In the genomic region with DNA sequence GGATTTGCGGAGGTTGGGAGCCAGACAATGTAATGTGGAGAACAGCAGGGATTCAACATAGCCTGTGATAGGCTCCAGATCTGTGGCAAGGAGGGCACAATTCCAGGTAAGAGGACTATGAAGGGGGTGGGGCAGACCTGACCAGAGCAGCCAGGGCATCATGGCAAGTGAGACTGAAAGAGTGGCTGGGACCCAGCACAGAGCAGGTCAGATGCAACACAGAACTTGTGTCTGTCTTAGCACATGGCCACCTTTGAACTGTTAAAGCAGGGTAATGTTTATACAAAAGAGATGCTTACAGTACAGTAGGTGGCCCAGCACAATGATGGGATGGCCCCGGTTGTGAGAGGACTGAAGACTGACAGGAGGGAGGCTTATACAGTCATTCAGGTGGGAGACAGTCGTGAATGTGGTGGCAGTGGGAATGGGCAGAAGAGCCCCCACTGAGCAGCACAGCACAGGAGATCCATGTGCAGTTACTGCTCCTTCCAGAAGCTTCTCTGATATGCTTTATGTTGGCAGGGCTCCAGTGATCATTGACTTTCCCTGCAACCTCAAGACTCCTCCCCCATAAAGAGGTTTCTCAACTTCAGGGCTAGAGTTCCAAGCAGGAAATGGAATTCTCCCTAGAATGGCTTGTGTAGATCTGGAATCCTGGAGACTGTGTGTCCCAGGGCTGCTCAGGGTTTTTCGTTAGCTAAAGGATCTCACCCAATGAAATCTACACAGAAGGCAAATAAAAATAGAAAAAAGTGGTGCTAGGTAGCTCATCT, we compare ENCODE assay signal across 16 mouse cellular contexts. TPM values are rescaled to one million over a fixed set of nuclear protein-coding genes. Genes with fewer than 3 reads are reported as not detected.
DNase-seq lines count a peak whose midpoint lies in the region; ATAC-seq lines count a peak whose summit lies in the region.
"Had no signal": no experiment of that assay in that cellular context is flagged by ENCODE, and none has a peak within 500 bp of the region (broad histone marks: within the 10 kb centered on the region; RNA-seq: fewer than 3 reads in every experiment).

No protein-coding gene starts in this region.

- peak; percentile 33; the same call in 1 of the 2 replicates for ATAC-seq in embryonic facial prominence, embryonic 14.5 days (ENCODE audit: low read depth)
- peak; percentile 25; the same call in 1 of the 2 replicates for ATAC-seq in kidney, embryonic 15.5 days (replicated peaks; ENCODE audit: low FRiP score)
- peak; percentile 76 for ATAC-seq in lung, embryonic 16.5 days (ENCODE audit: low read depth)

- H3K4me2 ChIP-seq in embryonic facial prominence, embryonic 14.5 days (ENCODE audit: low read depth, low read length): no peak overlapping the region
- H3K4me2 ChIP-seq in kidney, embryonic 15.5 days: no peak overlapping the region
- H3K4me2 ChIP-seq in lung, embryonic 16.5 days (ENCODE audit: low read depth, low read length): no peak overlapping the region
- H3K4me2 ChIP-seq: hindbrain, embryonic 12.5 days; limb, embryonic 12.5 days had no signal

- no peaks in the 10 kb centered on the region for H3K36me3 ChIP-seq in embryonic facial prominence, embryonic 14.5 days (ENCODE audit: control insufficient read depth, insufficient read depth, low read length)
- no peaks in the 10 kb centered on the region for H3K36me3 ChIP-seq in embryonic facial prominence, embryonic 10.5 days (replicated peaks)
- no peaks in the 10 kb centered on the region for H3K36me3 ChIP-seq in kidney, embryonic 15.5 days
- no peaks in the 10 kb centered on the region for H3K36me3 ChIP-seq in lung, embryonic 16.5 days (ENCODE audit: control insufficient read depth, insufficient read depth, low read length)
- H3K36me3 ChIP-seq: hindbrain, embryonic 12.5 days; limb, embryonic 12.5 days had no signal

- H3K4me1 ChIP-seq in embryonic facial prominence, embryonic 14.5 days (ENCODE audit: control insufficient read depth, insufficient read depth, low read length): peaks cover 6% of the 10 kb centered on the region
- H3K4me1 ChIP-seq in embryonic facial prominence, embryonic 10.5 days: no peaks in the 10 kb centered on the region
- H3K4me1 ChIP-seq in kidney, embryonic 15.5 days: 0 out of 2 replicates have a peak, but pooled peaks cover 4% of the 10 kb centered on the region
- H3K4me1 ChIP-seq in lung, embryonic 16.5 days (replicated peaks; ENCODE audit: control insufficient read depth, insufficient read depth, low read length): peaks cover 3% of the 10 kb centered on the region; the same call in 1 of the 2 replicates
- H3K4me1 ChIP-seq: hindbrain, embryonic 12.5 days; limb, embryonic 12.5 days had no signal

- no peaks in the 10 kb centered on the region for H3K9me3 ChIP-seq in embryonic facial prominence, embryonic 14.5 days (ENCODE audit: control insufficient read depth, low read length)
- H3K9me3 ChIP-seq in embryonic facial prominence, embryonic 10.5 days: no peaks in the 10 kb centered on the region
- no peaks in the 10 kb centered on the region for H3K9me3 ChIP-seq in kidney, embryonic 15.5 days (replicated peaks)
- H3K9me3 ChIP-seq in lung, embryonic 16.5 days (ENCODE audit: control insufficient read depth, low read length): no peaks in the 10 kb centered on the region
- H3K9me3 ChIP-seq: hindbrain, embryonic 12.5 days; limb, embryonic 12.5 days had no signal

- H3K9ac ChIP-seq in embryonic facial prominence, embryonic 14.5 days (ENCODE audit: low read depth, low read length): no peak overlapping the region
- no peak overlapping the region for H3K9ac ChIP-seq in kidney, embryonic 15.5 days
- H3K9ac ChIP-seq in lung, embryonic 16.5 days (ENCODE audit: low read length): no peak overlapping the region
- H3K9ac ChIP-seq: hindbrain, embryonic 12.5 days; limb, embryonic 12.5 days had no signal

- H3K4me3 ChIP-seq in embryonic facial prominence, embryonic 14.5 days (ENCODE audit: low read depth, low read length): no peak overlapping the region
- no peak overlapping the region for H3K4me3 ChIP-seq in embryonic facial prominence, embryonic 10.5 days
- no peak overlapping the region for H3K4me3 ChIP-seq in kidney, embryonic 15.5 days (replicated peaks)
- no peak overlapping the region for H3K4me3 ChIP-seq in lung, embryonic 16.5 days (ENCODE audit: low read length)
- H3K4me3 ChIP-seq: hindbrain, embryonic 12.5 days; limb, embryonic 12.5 days had no signal

- no peaks in the 10 kb centered on the region for H3K27me3 ChIP-seq in embryonic facial prominence, embryonic 14.5 days (replicated peaks; ENCODE audit: control insufficient read depth, insufficient read depth, low read length)
- H3K27me3 ChIP-seq in embryonic facial prominence, embryonic 10.5 days (replicated peaks; ENCODE audit: low read depth, poor library complexity, severe bottlenecking): no peaks in the 10 kb centered on the region
- no peaks in the 10 kb centered on the region for H3K27me3 ChIP-seq in kidney, embryonic 15.5 days
- no peaks in the 10 kb centered on the region for H3K27me3 ChIP-seq in lung, embryonic 16.5 days (ENCODE audit: control insufficient read depth, insufficient read depth, low read depth, low read length)
- H3K27me3 ChIP-seq: hindbrain, embryonic 12.5 days; limb, embryonic 12.5 days had no signal

- DNase-seq in embryonic facial prominence, embryonic 14.5 days (ENCODE audit: low spot score): peak; percentile 31
- no peak for DNase-seq in embryonic facial prominence, embryonic 10.5 days (ENCODE audit: low spot score)
- DNase-seq in kidney, adult 8-10 months: no peak
- DNase-seq in adipocyte (ENCODE audit: low spot score): peak; percentile 44
- no peak for DNase-seq in gastrocnemius, postnatal 4 days (ENCODE audit: low spot score in 2 of 2)
- no peak for DNase-seq in layer of hippocampus, postnatal 10 days (ENCODE audit: low spot score in 2 of 2)
- DNase-seq: adrenal gland, adult 2 months; B cell, adult 2 months; midbrain, embryonic 14.5 days had no signal

- H3K27ac ChIP-seq in embryonic facial prominence, embryonic 14.5 days (replicated peaks; ENCODE audit: low read depth, low read length): no peak overlapping the region
- H3K27ac ChIP-seq in embryonic facial prominence, embryonic 10.5 days (replicated peaks): no peak overlapping the region
- H3K27ac ChIP-seq in kidney, embryonic 15.5 days: no peak overlapping the region
- no peak overlapping the region for H3K27ac ChIP-seq in lung, embryonic 16.5 days (ENCODE audit: low read length)
- H3K27ac ChIP-seq: hindbrain, embryonic 12.5 days; limb, embryonic 12.5 days had no signal

- 81% methylated on average over 4 of the region's 4 CpGs for WGBS in embryonic facial prominence, embryonic 14.5 days
- 90% methylated on average over 4 of the region's 4 CpGs for WGBS in embryonic facial prominence, embryonic 10.5 days
- 79% methylated on average over 4 of the region's 4 CpGs for WGBS in kidney, embryonic 15.5 days
- WGBS in lung, embryonic 16.5 days: 64% methylated on average over 4 of the region's 4 CpGs

RNA-seq across cellular contexts. Expression of a gene that starts 27.5 kb away (rescaled TPM):
- 3.9 and 6.6 TPM in 2 replicates for polyA plus RNA-seq in embryonic facial prominence, embryonic 14.5 days (2014; fragmentation: Nextera tagmentation; extraction: Ambion mirVana)
- 0.12 TPM in 1 of 2 replicates, not detected in the other for polyA plus RNA-seq in embryonic facial prominence, embryonic 10.5 days (2016; fragmentation: Nextera tagmentation; extraction: Ambion mirVana)
- polyA plus RNA-seq in kidney, embryonic 15.5 days (2015; fragmentation: Nextera tagmentation; extraction: Ambion mirVana): 0.05 and 0.60 TPM in 2 replicates
- 0.05 and 0.26 TPM in 2 replicates for polyA plus RNA-seq in lung, embryonic 16.5 days (2015; fragmentation: Nextera tagmentation; extraction: Ambion mirVana)
- total RNA-seq in gastrocnemius, postnatal 4 days (2021): under 1 TPM; 0.52 to 0.98 TPM
- 10 to 100 TPM; 10.1 to 10.9 TPM for total RNA-seq in layer of hippocampus, postnatal 10 days (2021)
- total RNA-seq: gastrocnemius, adult 8-10 months; MEL; neutrophil, adult 5-6 weeks had no signal
- polyA plus RNA-seq: adrenal gland, adult 2 months had no signal

RNA-seq across cellular contexts. Expression of a gene that starts 40.4 kb away (rescaled TPM):
- 1.2 and 1.4 TPM in 2 replicates for polyA plus RNA-seq in embryonic facial prominence, embryonic 14.5 days (2014; fragmentation: Nextera tagmentation; extraction: Ambion mirVana)
- polyA plus RNA-seq in embryonic facial prominence, embryonic 10.5 days (2016; fragmentation: Nextera tagmentation; extraction: Ambion mirVana): 0.03 and 0.04 TPM in 2 replicates
- 0.08 and 0.12 TPM in 2 replicates for polyA plus RNA-seq in kidney, embryonic 15.5 days (2015; fragmentation: Nextera tagmentation; extraction: Ambion mirVana)
- polyA plus RNA-seq in lung, embryonic 16.5 days (2015; fragmentation: Nextera tagmentation; extraction: Ambion mirVana): 0.05 TPM in 1 of 2 replicates, not detected in the other
- total RNA-seq in gastrocnemius, postnatal 4 days (2021): under 1 TPM; 0.27 to 0.34 TPM
- under 1 TPM; 0.04 to 0.09 TPM for total RNA-seq in layer of hippocampus, postnatal 10 days (2021)
- total RNA-seq: neutrophil, adult 5-6 weeks had no signal

Comparison
In these comparisons a context has a peak if more than half of its experiments do, and no peak if none do; other contexts are left out.
1. DNase-seq: peak in embryonic facial prominence, embryonic 14.5 days (single experiment) and adipocyte (single experiment); none in embryonic facial prominence, embryonic 10.5 days (single experiment), kidney, adult 8-10 months (0 of 2), gastrocnemius, postnatal 4 days (0 of 2) and layer of hippocampus, postnatal 10 days (0 of 2).
2. ATAC-seq: peak in every context shown above with its lines; median percentile 76 in lung, embryonic 16.5 days; 33 in embryonic facial prominence, embryonic 14.5 days; 25 in kidney, embryonic 15.5 days.